Mouse (Mus musculus): ENCODE results near the gene Slc34a2.

DNA sequence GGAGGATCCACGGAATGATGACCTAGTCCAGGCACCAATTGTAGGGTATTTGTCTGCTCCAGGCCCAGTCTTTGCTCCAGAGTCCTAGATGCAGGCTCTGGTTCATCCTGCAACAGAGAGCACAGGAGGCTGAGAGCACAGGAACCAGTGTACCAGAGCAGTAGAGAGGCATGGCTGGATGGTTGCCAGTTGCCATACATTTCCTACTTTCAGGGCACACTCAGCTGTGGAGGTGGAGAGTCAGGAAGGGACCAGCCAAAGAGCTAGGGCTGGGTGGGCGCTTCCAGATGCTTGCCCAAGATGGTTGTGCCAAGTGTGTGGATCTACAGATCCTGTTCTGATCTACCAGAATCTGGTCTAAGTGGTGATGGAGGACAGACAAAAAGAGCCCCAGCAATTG is 15.4 kb downstream of the Slc34a2 start:
- TF ChIP-seq POLR2A (IDR thresholded peaks at IDR 0.05; ENCODE audit: low read depth, low read length) (no peak), CTCF (IDR thresholded peaks at IDR 0.05; ENCODE audit: extremely low read depth, insufficient read length, insufficient replicate concordance, low read depth, low read length) (no peak)
